Mouse (Mus musculus) MEL-GATA-1-ER (cell line): Measurements from ENCODE around the gene B4galt2.

Experiments
- DNase-seq: peaks from one replicate; pipeline ENCODE4 v3.0.0-alpha.2; 2012; ENCODE audit warnings: low read depth; ENCODE audit errors: extremely low read depth

B4galt2 gene

GRCm38 (mm10) chr4:117908834-117909453 lies 25.7 kb upstream of the B4galt2 start:
- DNase-seq = no peak

DNA sequence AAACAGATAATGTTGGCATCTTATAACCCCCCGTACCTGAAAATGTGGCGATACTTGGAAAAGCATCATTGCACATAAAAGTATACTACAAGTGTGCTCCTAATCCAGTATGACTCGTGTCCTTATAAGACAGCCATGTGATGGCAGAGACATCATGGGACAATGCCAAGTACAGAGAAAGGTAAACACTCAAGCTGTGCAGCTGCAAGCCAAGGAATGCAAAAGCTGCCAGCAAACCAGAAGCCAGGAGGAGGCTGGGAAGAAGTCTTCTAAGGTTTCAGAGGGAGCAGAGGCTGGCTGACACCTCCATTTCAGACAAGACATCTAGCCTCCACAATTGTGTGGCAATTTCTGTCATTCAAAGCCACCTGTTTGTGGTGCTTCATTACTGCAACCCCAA lies 22.9 kb upstream of the B4galt2 start:
- DNase-seq = no peak

DNA sequence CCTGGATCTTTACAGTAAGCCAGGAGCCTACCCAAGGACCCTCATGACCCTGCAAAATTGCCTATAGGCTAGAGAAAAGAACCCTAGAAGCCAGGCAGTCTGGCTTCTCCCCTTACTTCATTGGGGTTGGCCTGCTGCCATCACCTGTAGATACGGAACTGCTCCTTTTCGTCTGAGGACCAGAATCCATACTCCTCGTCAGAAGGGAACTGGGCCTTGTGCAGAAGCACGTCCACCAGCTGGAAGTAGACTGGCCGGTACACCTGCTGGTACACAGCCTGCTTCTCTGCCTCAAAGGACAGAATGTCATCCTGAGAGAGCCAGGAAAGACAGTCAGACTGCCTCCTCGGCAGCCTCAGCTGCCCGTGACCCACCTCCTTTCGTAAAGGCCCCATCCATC lies 21.5 kb upstream of the B4galt2 start:
- DNase-seq = no peak

GRCm38 (mm10) chr4:117904094-117904493 lies 20.8 kb upstream of the B4galt2 start:
- DNase-seq = no peak

- no peak for DNase-seq
Measured at GRCm38 (mm10) chr4:117898111-117898510, 14.8 kb upstream of the B4galt2 start.

- no peak for DNase-seq
Measured at GRCm38 (mm10) chr4:117896031-117896430, 12.7 kb upstream of the B4galt2 start.

DNA sequence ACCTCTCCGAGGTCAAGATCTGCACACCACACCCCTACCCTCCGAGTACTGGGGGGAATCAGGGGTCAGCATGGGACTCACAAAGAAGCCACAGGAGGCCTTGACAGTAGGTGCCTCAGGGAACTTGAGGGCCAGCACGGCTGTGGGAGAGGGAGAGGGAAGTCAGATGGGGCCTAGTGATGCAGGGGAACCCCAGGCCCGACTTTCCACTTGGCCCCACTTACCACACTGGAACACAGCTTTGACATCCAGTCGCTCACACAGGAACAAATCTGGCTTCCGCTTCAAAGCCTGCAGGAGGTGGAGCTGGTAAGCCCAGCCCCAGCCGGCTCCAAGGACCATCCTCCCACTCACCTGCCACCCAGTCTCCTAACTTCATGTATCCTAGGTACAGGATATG lies 12.1 kb upstream of the B4galt2 start:
- no peak for DNase-seq

- no peak for DNase-seq
Measured at GRCm38 (mm10) chr4:117894601-117895000, 11.3 kb upstream of the B4galt2 start.

DNA sequence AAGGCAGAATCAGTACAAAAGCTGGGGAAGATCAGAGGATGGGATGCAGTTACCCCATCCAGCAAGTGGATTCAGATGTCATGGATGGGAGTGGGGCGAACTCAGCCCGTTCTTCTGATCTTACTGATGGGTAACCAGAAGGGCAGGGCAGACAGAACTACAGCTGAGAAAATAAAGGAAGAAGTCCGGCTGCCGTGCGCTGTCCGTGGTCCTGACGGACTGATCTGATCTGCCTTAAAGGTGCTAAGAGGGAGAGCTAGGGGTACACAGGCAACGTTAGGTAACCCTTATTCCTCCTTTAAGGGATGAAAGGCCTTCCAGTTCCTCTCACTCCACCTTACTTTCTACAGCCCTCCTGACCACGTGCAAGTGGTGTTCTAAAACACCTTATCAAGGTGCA lies 10.1 kb upstream of the B4galt2 start:
- peak; percentile 33 for DNase-seq

GRCm38 (mm10) chr4:117891738-117892161 lies 8.5 kb upstream of the B4galt2 start, which contains the start of gene Dph2:
Gene Dph2, minus strand, starts transcription at chr4:117892032.
- peak; percentile 92 for DNase-seq

DNA sequence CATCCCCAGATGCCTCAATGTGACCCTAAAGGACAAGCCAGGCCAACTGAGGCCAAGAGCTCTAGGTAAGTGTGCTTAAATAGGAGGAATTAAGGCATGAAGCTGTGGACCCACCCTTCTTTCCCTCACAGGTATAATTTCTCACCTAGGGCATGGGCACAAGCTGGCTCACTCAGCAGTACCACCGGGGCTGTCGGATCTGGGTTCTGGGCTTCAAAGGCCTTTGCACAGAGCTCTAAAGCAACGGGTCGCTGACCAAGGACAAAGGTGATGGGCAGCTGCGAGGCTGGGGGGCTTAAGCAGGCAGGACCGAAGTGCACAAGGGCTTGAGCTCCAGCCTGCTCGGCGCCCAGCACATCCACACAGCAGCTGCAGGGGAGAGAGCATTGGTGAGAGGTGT lies 7.5 kb upstream of the B4galt2 start:
- DNase-seq = no peak

DNA sequence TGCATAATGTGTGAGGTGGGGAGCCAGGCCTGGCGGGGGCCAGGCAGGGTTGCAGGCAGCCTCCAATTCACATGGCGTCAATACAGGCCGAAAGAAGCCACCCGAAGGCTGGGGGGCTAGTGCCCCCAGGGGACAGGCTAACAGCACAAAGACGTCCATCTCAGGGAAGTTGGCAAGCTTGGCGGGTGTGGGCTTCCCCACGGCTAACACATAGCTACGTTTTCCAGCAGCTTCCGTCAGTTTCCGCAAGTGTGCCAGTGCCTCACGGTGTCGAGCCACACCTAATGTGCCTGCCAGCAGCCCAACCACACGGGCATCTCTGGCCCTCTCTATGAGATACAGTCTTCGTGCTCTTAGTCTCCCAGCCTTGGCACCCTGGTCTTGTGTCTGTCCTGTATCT lies 6.7 kb upstream of the B4galt2 start:
- no peak for DNase-seq

DNA sequence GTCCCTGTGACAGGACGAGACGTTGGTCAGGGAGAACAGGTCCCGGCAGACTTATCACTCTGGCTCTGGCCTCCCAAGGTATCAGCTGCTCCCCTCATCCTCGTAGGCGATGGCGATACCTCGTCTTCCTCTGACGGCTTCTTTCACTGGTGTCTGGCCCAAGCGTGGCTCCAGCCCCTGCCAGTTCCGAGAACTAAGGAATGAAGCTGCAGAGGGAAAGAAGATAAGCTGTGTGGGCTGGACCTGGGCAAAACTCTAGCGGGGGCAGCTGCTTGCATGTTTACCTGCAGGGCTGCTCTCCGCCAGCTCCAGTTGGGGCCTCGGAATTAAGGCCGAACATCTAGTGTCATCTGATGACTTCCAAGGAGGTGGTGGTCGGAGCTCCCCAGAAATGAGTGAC lies 6.2 kb upstream of the B4galt2 start:
- DNase-seq = no peak

DNA sequence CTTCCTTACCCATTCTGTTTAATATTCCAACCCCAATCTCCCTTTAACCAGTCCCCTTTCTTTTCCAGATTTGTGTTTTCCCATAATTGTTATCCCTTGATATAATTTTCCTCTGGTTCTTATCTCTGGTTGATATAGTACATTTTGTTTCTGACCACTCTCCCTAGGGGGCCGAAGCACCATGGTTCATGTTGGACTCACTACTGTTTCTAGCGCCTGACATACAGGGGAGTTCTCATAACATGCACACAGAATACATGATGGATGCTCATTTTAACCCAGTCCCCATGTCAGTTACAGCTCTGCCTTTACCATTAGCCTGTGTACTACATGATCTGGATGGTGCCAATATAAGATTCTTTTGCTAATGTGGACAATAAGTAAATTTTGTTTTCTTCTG lies 4.6 kb upstream of the B4galt2 start:
- DNase-seq = no peak

- peak; percentile 60 for DNase-seq
Measured at GRCm38 (mm10) chr4:117887133-117887532, 3.8 kb upstream of the B4galt2 start, which contains the start of gene Atp6v0b. Gene Atp6v0b, minus strand, starts transcription at chr4:117887333.

- DNase-seq = peak; percentile 43
Measured at GRCm38 (mm10) chr4:117886644-117887043, 3.4 kb upstream of the B4galt2 start.

GRCm38 (mm10) chr4:117885994-117886393 lies 2.7 kb upstream of the B4galt2 start:
- DNase-seq = no peak

DNA sequence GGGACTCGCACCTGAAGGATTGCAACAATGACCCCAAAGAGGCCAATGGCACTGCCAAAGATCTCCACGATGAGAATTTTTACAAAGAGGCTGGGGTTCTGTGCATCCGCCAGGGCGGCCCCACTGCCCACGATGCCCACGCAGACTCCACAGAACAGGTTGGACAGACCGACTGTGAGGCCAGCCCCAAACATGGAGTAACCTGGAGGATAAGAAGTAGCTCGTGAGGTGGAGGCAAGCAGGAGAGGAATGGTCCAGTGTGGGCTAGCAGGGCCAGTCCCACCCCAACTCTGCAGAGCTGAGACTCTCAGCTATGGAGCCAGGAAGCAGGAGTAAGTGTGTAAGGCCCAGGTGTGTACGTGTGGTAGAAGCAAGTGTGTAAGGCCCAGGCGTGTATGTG lies 1.8 kb upstream of the B4galt2 start:
- DNase-seq = no peak

DNA sequence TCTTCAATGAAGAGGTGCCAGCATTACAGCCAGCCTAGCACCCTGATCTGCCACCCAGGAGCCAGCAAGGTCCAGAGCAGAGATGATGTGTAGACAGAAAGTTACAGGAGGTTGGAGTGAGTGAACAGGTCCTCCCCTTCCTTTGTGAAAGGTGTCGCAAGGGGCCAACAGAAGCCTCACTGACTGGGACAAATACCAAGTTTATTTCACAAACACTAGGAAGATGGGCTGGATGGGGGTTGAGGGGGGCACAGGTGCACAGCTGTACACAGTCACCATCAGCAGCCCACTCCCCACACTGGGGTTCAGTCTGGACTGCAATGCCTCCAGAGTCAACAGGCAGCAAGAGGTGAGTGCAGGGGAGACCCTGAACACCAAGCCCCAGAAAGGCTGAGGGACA lies 859 bp upstream of the B4galt2 start:
- no peak for DNase-seq

GRCm38 (mm10) chr4:117878703-117879102 lies 4.6 kb downstream of the B4galt2 start:
- DNase-seq = no peak

- DNase-seq = no peak
Measured at GRCm38 (mm10) chr4:117878301-117878700, 5.0 kb downstream of the B4galt2 start.

- DNase-seq = no peak
Measured at GRCm38 (mm10) chr4:117873615-117874014, 9.7 kb downstream of the B4galt2 start.

DNA sequence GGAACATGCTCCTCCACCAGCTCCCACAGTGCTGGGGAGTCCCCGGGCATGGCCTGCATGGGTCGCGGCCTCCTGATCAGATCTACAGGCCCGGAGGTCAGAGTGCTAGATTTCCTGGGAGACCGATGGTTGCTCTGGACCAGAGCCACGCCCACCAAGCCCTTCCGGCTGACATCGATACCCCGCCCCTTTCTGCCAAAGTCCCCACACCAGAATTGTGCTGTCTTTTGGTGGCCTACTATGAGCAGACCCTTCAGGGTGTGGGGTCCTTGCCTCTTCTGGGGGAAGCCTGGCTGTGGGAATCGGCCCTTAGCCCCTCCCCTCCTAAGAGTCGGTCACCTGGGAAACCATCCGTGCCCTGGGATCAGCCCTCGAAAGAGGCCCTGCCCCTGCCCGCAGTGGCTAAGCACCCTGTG lies 10.8 kb downstream of the B4galt2 start, which contains the start of gene Ccdc24:
TSS of gene Ccdc24 (minus strand) at position 87 of the 416 bp plus-strand sequence.
- no peak for DNase-seq

DNA sequence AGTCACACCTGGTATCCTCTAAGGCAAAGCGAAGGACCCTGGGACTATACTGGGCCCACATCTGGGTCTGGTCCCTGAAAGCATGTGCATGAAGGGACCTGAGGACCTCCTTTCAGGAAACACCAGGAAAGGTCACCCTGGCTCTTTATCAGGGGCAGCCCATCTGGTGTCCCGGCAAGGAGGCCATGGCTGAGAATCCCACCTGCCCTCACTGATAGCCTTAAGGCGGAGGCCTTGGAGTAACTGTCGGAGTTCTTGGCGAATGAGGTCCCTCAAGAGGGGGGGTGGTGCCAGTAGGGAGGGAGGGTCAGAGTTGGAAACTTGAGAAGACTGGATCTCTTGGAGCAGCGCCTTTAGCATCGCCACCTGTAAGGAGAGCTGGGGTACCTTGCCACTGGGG lies 11.5 kb downstream of the B4galt2 start:
- no peak for DNase-seq
